Mouse (Mus musculus) heart, adult 2 months (tissue): ENCODE measurements around the gene Dcakd. TPM values are rescaled to one million over a fixed set of nuclear protein-coding genes. Genes with fewer than 3 reads are reported as not detected.
A peak's percentile ranks its signal among the peaks of the same experiment; 100 is the strongest.

Experiments used
- DNase-seq, 2 experiments: peaks; one replicate each; pipeline ENCODE4 v3.0.0; 2021
- H3K27ac ChIP-seq: fragments of 200-600 bp; 2 replicates; pipeline ENCODE4 v1.8.1; 2022
- H3K27me3 ChIP-seq: fragments of 200-500 bp; 2 replicates; pipeline ENCODE4 v1.6.1; 2012; ENCODE audit warnings: mild to moderate bottlenecking, low read length, inconsistent platforms, mixed read lengths; ENCODE audit not compliant: control insufficient read depth, insufficient read depth
- H3K36me3 ChIP-seq: fragments of 200-500 bp; 2 replicates; pipeline ENCODE4 v1.6.1; 2012; ENCODE audit warnings: low read length, inconsistent platforms; ENCODE audit not compliant: control insufficient read depth, insufficient read depth
- H3K4me1 ChIP-seq: fragments of 200-500 bp; 2 replicates; pipeline ENCODE4 v1.6.1; 2011; ENCODE audit warnings: low read length; ENCODE audit not compliant: control insufficient read depth, insufficient read depth
- H3K4me3 ChIP-seq: fragments of 200-600 bp; 2 replicates; pipeline ENCODE4 v1.8.1; 2022
- H3K79me2 ChIP-seq: fragments of 200-500 bp; replicated peaks from 2 replicates; pipeline ENCODE4 v1.6.1; 2012; ENCODE audit warnings: mild to moderate bottlenecking, inconsistent platforms, low read length, moderate library complexity, mixed read lengths; ENCODE audit not compliant: control insufficient read depth, insufficient read depth
- H3K9ac ChIP-seq: fragments of 200-500 bp; 2 replicates; pipeline ENCODE4 v1.6.1; 2012; ENCODE audit warnings: low read depth, mild to moderate bottlenecking, control low read depth, inconsistent platforms, low read length, mixed read lengths
- CTCF ChIP-seq: fragments of 200-600 bp; IDR thresholded peaks from 2 replicates; pipeline ENCODE4 v1.8.1; 2022; ENCODE audit warnings: antibody characterized with exemption, mild to moderate bottlenecking, moderate library complexity
- EP300 ChIP-seq: fragments of 200-500 bp; IDR thresholded peaks from 2 replicates; pipeline ENCODE4 v1.6.1; 2011; ENCODE audit warnings: low read depth, low read length, control low read depth; ENCODE audit not compliant: insufficient read depth
- POLR2A ChIP-seq: fragments of 200-500 bp; IDR thresholded peaks from 2 replicates; pipeline ENCODE4 v1.6.1; 2011; ENCODE audit warnings: mild to moderate bottlenecking, low read depth, low read length, control low read depth; ENCODE audit not compliant: insufficient read depth
- WGBS: fragments of 180-500 bp; shearing (Covaris S2); methylation state at CpG from one replicate; pipeline ENCODE4 v1.1.7; 2018; 5-methylcytosine and 5-hydroxymethylcytosine counted together
- intact Hi-C: fragments of 180-260 bp; cut with DNase I; formaldehyde crosslinking; loops from one replicate; pipeline ENCODE4 v1.15.1; 2025
- polyA plus RNA-seq: library from polyadenylated mRNA; depleted of rRNA; stranded (reverse); fragments of >200 nt; gene quantifications from 2 replicates; pipeline ENCODE4 v1.2.3, GENCODE M21; 2012
- total RNA-seq, 2 experiments: library from RNA; stranded (reverse); gene quantifications; 2 replicates each; pipeline ENCODE4 v1.2.3; 2021

Dcakd gene
- total and polyA plus RNA-seq, 3 experiments = 69.3 to 122 (median 75.0) TPM

- Histone ChIP-seq H3K4me3 (no peak overlapping the region), H3K79me2 (no peaks in the 10 kb centered on the region), H3K9ac (no peak overlapping the region; the same call in 1 of the 2 replicates), H3K27me3 (no peaks in the 10 kb centered on the region), H3K27ac (peak overlapping the region; percentile 84), H3K4me1 (peaks cover 4% of the 10 kb centered on the region), H3K36me3 (no peaks in the 10 kb centered on the region)
- intact Hi-C loops = loop anchor here (5.0 kb wide), 1 partner anchor 55 kb away; no protein-coding TSS in a partner anchor
- TF ChIP-seq EP300 = no peak
- TF ChIP-seq POLR2A = peak; percentile 14; the same call in 1 of the 2 replicates
- TF ChIP-seq CTCF = peak; percentile 44
- 81% methylated on average over 12 of the region's 12 CpGs for WGBS
- DNase-seq = peak in 1 of 2 experiments; percentile 50
These were observed 31.0 kb downstream of the Dcakd start for GRCm38 (mm10) chr11:102996991-102997770.

- H3K79me2 ChIP-seq = no peaks in the 10 kb centered on the region
- intact Hi-C loops = loop anchor here (5.0 kb wide), 1 partner anchor 56 kb away; no protein-coding TSS in a partner anchor
- TF ChIP-seq EP300 (0 out of 2 replicates have a peak, but pooled peaks have one; percentile 28), POLR2A (no peak)
- H3K4me3 ChIP-seq = no peak overlapping the region
- H3K9ac ChIP-seq = no peak overlapping the region
- H3K4me1 ChIP-seq = peaks cover 4% of the 10 kb centered on the region
- no peaks in the 10 kb centered on the region for H3K36me3 ChIP-seq
- H3K27me3 ChIP-seq = no peaks in the 10 kb centered on the region
- DNase-seq = peak in 1 of 2 experiments; percentile 47
- WGBS = 62% methylated on average over 7 of the region's 7 CpGs
- H3K27ac ChIP-seq = peak overlapping the region; percentile 84; the same call in 1 of the 2 replicates
These were observed 31.7 kb downstream of the Dcakd start for GRCm38 (mm10) chr11:102996385-102996784.

GRCm38 (mm10) chr11:102994952-102995351, 33.2 kb downstream of the Dcakd start:
- Histone ChIP-seq H3K27me3 (no peaks in the 10 kb centered on the region), H3K36me3 (no peaks in the 10 kb centered on the region), H3K79me2 (no peaks in the 10 kb centered on the region), H3K9ac (no peak overlapping the region), H3K4me1 (peaks cover 4% of the 10 kb centered on the region), H3K4me3 (no peak overlapping the region), H3K27ac (no peak overlapping the region)
- TF ChIP-seq EP300 (no peak), CTCF (no peak), POLR2A (no peak)
- DNase-seq = no peak
- WGBS = 95% methylated on average over 18 of the region's 18 CpGs
- intact Hi-C loops = loop anchor here (5.0 kb wide), 2 partner anchors 57 to 223 kb away; no protein-coding TSS in a partner anchor

- H3K9ac ChIP-seq = no peak overlapping the region
- no peak overlapping the region for H3K4me3 ChIP-seq
- H3K4me1 ChIP-seq = peaks cover 2% of the 10 kb centered on the region
- H3K27me3 ChIP-seq = no peaks in the 10 kb centered on the region
- TF ChIP-seq POLR2A (no peak), EP300 (no peak)
- intact Hi-C loops = loop anchor here (1.0 to 5.0 kb wide), 2 partner anchors 92 to 221 kb away; no protein-coding TSS in a partner anchor
- DNase-seq = no peak
- no peaks in the 10 kb centered on the region for H3K79me2 ChIP-seq
- H3K36me3 ChIP-seq = no peaks in the 10 kb centered on the region
- WGBS = 76% methylated on average over 17 of the region's 17 CpGs
- H3K27ac ChIP-seq = no peak overlapping the region
These were observed 34.6 kb downstream of the Dcakd start for GRCm38 (mm10) chr11:102993420-102994029.

GRCm38 (mm10) chr11:102992940-102993339, 35.2 kb downstream of the Dcakd start:
- intact Hi-C loops = loop anchor here (1.0 to 5.0 kb wide), 2 partner anchors 92 to 221 kb away; no protein-coding TSS in a partner anchor
- Histone ChIP-seq H3K79me2 (no peaks in the 10 kb centered on the region), H3K27ac (no peak overlapping the region), H3K36me3 (no peaks in the 10 kb centered on the region), H3K4me1 (no peaks in the 10 kb centered on the region), H3K4me3 (no peak overlapping the region), H3K9ac (no peak overlapping the region), H3K27me3 (no peaks in the 10 kb centered on the region)
- TF ChIP-seq CTCF (peak; percentile 82), EP300 (0 out of 2 replicates have a peak, but pooled peaks have one; percentile 22), POLR2A (no peak)
- WGBS = 24% methylated on average over 5 of the region's 5 CpGs
- DNase-seq = peak; percentile 67 to 82

- H3K27me3 ChIP-seq = no peaks in the 10 kb centered on the region
- H3K4me3 ChIP-seq = no peak overlapping the region
- no peak overlapping the region for H3K27ac ChIP-seq
- no peaks in the 10 kb centered on the region for H3K36me3 ChIP-seq
- no peaks in the 10 kb centered on the region for H3K4me1 ChIP-seq
- DNase-seq = no peak
- no peaks in the 10 kb centered on the region for H3K79me2 ChIP-seq
- intact Hi-C loops = loop anchor here (5.0 kb wide), 1 partner anchor 219 kb away; no protein-coding TSS in a partner anchor
- H3K9ac ChIP-seq = no peak overlapping the region; the same call in 1 of the 2 replicates
- WGBS = 21% methylated on average over 16 of the region's 16 CpGs
- TF ChIP-seq CTCF = no peak
- TF ChIP-seq POLR2A = no peak
- no peak for TF ChIP-seq EP300
These were observed 36.5 kb downstream of the Dcakd start for GRCm38 (mm10) chr11:102991681-102992080.
